12 mouse cellular contexts compared by ENCODE assay signal in the genomic region with DNA sequence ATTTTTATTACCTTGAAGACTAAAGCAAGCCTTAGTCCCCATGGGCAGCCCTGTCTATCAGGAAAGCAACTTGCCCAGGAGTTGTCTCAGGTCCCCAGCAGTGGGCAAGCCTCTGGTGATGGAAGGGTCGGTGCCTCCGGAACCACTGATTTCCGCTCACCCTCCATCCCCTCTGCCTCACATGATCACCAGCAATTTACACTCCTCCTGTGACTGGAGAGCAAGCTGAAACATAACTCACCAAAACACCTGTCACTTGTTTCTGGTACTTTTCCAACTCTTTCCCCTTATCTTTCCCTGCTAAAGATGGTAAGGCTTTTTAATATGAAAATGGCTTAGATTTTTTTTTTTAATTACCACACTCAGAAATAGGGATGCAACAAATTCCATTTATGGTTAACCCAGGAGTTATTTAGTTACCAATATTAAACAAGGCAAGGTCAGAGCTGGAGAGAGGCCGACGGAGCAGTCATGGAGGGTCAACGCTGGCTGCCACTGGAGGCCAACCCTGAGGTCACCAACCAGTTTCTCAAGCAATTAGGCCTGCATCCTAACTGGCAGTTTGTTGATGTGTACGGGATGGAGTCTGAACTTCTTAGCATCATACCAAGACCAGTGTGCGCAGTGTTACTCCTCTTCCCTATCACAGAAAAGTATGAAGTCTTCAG. TPM values are rescaled to one million over a fixed set of nuclear protein-coding genes. Genes with fewer than 3 reads are reported as not detected.
A peak's percentile ranks its signal among the peaks of the same experiment; 100 is the strongest.
DNase-seq lines count a peak whose midpoint lies in the region; ATAC-seq and TF ChIP-seq lines count a peak whose summit lies in the region.
"Had no signal": no experiment of that assay in that cellular context is flagged by ENCODE, and none has a peak within 500 bp of the region (broad histone marks: within the 10 kb centered on the region; RNA-seq: fewer than 3 reads in every experiment).

Uchl4 (plus strand) TSS at position 434 of the 668 bp plus-strand sequence.

- TF ChIP-seq POLR2A in liver, adult 2 months (IDR thresholded peaks at IDR 0.05; ENCODE audit: extremely low read depth, insufficient read depth, low read length), result no peak

- no peak for TF ChIP-seq CTCF in liver, adult 2 months (IDR thresholded peaks at IDR 0.05; ENCODE audit: low read depth, low read length)

- peaks cover 26% of the 10 kb centered on the region; the same call in 1 of the 2 replicates for H3K79me2 ChIP-seq in liver, adult 2 months (ENCODE audit: control insufficient read depth, insufficient read depth, low read length)

- H3K4me3 ChIP-seq in liver, adult 2 months (ENCODE audit: insufficient read depth, low read depth, low read length), result no peak within 1 kb of the TSS
- no peak within 1 kb of the TSS for H3K4me3 ChIP-seq in embryonic facial prominence, embryonic 13.5 days
- no peak within 1 kb of the TSS for H3K4me3 ChIP-seq in intestine, embryonic 16.5 days (ENCODE audit: low read length)
- H3K4me3 ChIP-seq in limb, embryonic 13.5 days, result no peak within 1 kb of the TSS
- H3K4me3 ChIP-seq: liver, embryonic 12.5 days had no signal

- no peak for ATAC-seq in embryonic facial prominence, embryonic 13.5 days (ENCODE audit: insufficient number of reproducible peaks, insufficient read depth, low FRiP score, low TSS enrichment, low read depth)
- no peak for ATAC-seq in intestine, embryonic 16.5 days
- ATAC-seq in limb, embryonic 13.5 days (ENCODE audit: low FRiP score, low read depth), result no peak
- ATAC-seq: liver, embryonic 12.5 days had no signal

- peaks cover 20% of the 10 kb centered on the region for H3K4me1 ChIP-seq in liver, adult 2 months (ENCODE audit: control insufficient read depth, insufficient read depth, low read length)
- H3K4me1 ChIP-seq in embryonic facial prominence, embryonic 13.5 days, result peaks cover 49% of the 10 kb centered on the region
- peaks cover 24% of the 10 kb centered on the region for H3K4me1 ChIP-seq in intestine, embryonic 16.5 days (ENCODE audit: control insufficient read depth, insufficient read depth, low read length)
- peaks cover 29% of the 10 kb centered on the region for H3K4me1 ChIP-seq in limb, embryonic 13.5 days

- H3K9ac ChIP-seq in liver, adult 2 months (ENCODE audit: low read depth, low read length), result no peak within 1 kb of the TSS
- no peak within 1 kb of the TSS for H3K9ac ChIP-seq in embryonic facial prominence, embryonic 13.5 days
- H3K9ac ChIP-seq in intestine, embryonic 16.5 days (ENCODE audit: low read depth, low read length), result no peak within 1 kb of the TSS
- H3K9ac ChIP-seq in limb, embryonic 13.5 days, result no peak within 1 kb of the TSS
- H3K9ac ChIP-seq: liver, embryonic 12.5 days had no signal

- WGBS in liver, adult 2 months, result 48% methylated on average over 8 of the region's 8 CpGs
- WGBS in embryonic facial prominence, embryonic 13.5 days, result 66% methylated on average over 8 of the region's 8 CpGs
- WGBS in intestine, embryonic 16.5 days, result 82% methylated on average over 8 of the region's 8 CpGs
- 84% methylated on average over 8 of the region's 8 CpGs for WGBS in limb, embryonic 13.5 days

- no peaks in the 10 kb centered on the region for H3K9me3 ChIP-seq in embryonic facial prominence, embryonic 13.5 days
- no peaks in the 10 kb centered on the region for H3K9me3 ChIP-seq in intestine, embryonic 16.5 days (ENCODE audit: control insufficient read depth, low read length)
- H3K9me3 ChIP-seq in limb, embryonic 13.5 days, result no peaks in the 10 kb centered on the region
- H3K9me3 ChIP-seq: G1E; liver, embryonic 12.5 days had no signal

- H3K27me3 ChIP-seq in liver, adult 2 months (ENCODE audit: control insufficient read depth, insufficient read depth, low read length), result no peaks in the 10 kb centered on the region
- H3K27me3 ChIP-seq in embryonic facial prominence, embryonic 13.5 days, result no peaks in the 10 kb centered on the region
- H3K27me3 ChIP-seq in intestine, embryonic 16.5 days (replicated peaks; ENCODE audit: control insufficient read depth, insufficient read depth, low read length), result no peaks in the 10 kb centered on the region
- no peaks in the 10 kb centered on the region for H3K27me3 ChIP-seq in limb, embryonic 13.5 days
- H3K27me3 ChIP-seq: liver, embryonic 12.5 days had no signal

- no peak within 1 kb of the TSS; the same call in 1 of the 2 replicates for H3K4me2 ChIP-seq in embryonic facial prominence, embryonic 13.5 days
- no peak within 1 kb of the TSS for H3K4me2 ChIP-seq in intestine, embryonic 16.5 days (ENCODE audit: low read depth, low read length)
- no peak within 1 kb of the TSS for H3K4me2 ChIP-seq in limb, embryonic 13.5 days (replicated peaks)
- H3K4me2 ChIP-seq: liver, embryonic 12.5 days had no signal

- no peaks in the 10 kb centered on the region; the same call in 1 of the 2 replicates for H3K36me3 ChIP-seq in liver, adult 2 months (ENCODE audit: control insufficient read depth, insufficient read depth, low read length)
- no peaks in the 10 kb centered on the region; the same call in 1 of the 2 replicates for H3K36me3 ChIP-seq in embryonic facial prominence, embryonic 13.5 days
- H3K36me3 ChIP-seq in intestine, embryonic 16.5 days (ENCODE audit: control insufficient read depth, insufficient read depth, low read length), result no peaks in the 10 kb centered on the region
- H3K36me3 ChIP-seq in limb, embryonic 13.5 days, result 0 out of 2 replicates have a peak, but pooled peaks cover 4% of the 10 kb centered on the region

- H3K27ac ChIP-seq in liver, adult 2 months (replicated peaks; ENCODE audit: insufficient read depth, low read depth, low read length), result peak within 1 kb of the TSS; percentile 52
- peak within 1 kb of the TSS; percentile 89 for H3K27ac ChIP-seq in embryonic facial prominence, embryonic 13.5 days
- peak within 1 kb of the TSS; percentile 49; the same call in 1 of the 2 replicates for H3K27ac ChIP-seq in intestine, embryonic 16.5 days (ENCODE audit: low read length)
- H3K27ac ChIP-seq in limb, embryonic 13.5 days, result peak within 1 kb of the TSS; percentile 74; the same call in 1 of the 2 replicates
- H3K27ac ChIP-seq: liver, embryonic 12.5 days had no signal

- peak; percentile 77 for DNase-seq in liver, adult 2 months (ENCODE audit: extremely low read depth, low read depth, low spot score)
- DNase-seq in liver, result no peak
- no peak for DNase-seq in T-cell, adult 2 months (ENCODE audit: low spot score)
- DNase-seq in ovary, adult 18-20 months (ENCODE audit: low spot score), result no peak
- DNase-seq in cerebellum, adult 9-10 months, result no peak
- DNase-seq: cerebellum, adult 9-11 months had no signal

RNA-seq across cellular contexts. Expression of gene Uchl4, which starts in this region (rescaled TPM):
- 0.09 TPM in 1 of 2 replicates, not detected in the other for total RNA-seq in liver, adult 2 months (2014; rRNA removed)
- not detected in 2 replicates for polyA plus RNA-seq in liver, adult 2 months (2012; rRNA removed)
- 3.5 and 5.5 TPM in 2 replicates for polyA plus RNA-seq in embryonic facial prominence, embryonic 13.5 days (2015; fragmentation: Nextera tagmentation; extraction: Ambion mirVana)
- polyA plus RNA-seq in intestine, embryonic 16.5 days (2015; fragmentation: Nextera tagmentation; extraction: Ambion mirVana), result 1.8 and 2.4 TPM in 2 replicates
- polyA plus RNA-seq in limb, embryonic 13.5 days (2015; fragmentation: Nextera tagmentation; extraction: Ambion mirVana), result 3.0 and 3.2 TPM in 2 replicates
- total RNA-seq: hematopoietic stem cell, adult 5-6 weeks had no signal
- polyA plus RNA-seq: G1E had no signal

Comparison
In these comparisons a context has a peak if more than half of its experiments do, and no peak if none do; other contexts are left out.
1. Peak in DNase-seq and H3K27ac ChIP-seq in liver, adult 2 months; RNA of the gene not detected or under 1 TPM.